Mouse (Mus musculus) hematopoietic stem cell, adult 5-6 weeks (primary cell): Measurements from ENCODE around the gene Banp. TPM values are rescaled to one million over a fixed set of nuclear protein-coding genes. Genes with fewer than 3 reads are reported as not detected.

Source experiments
- ATAC-seq, 2 experiments: fragments of 125-278 bp in 1 of 2; replicated peaks in 1 of 2; 2 replicates each; pipeline ENCODE4 v1.8.0; 2016 to 2017; ENCODE audit warnings: inconsistent platforms in 2 of 2, mild to moderate bottlenecking in 2 of 2, moderate number of reproducible peaks in 2 of 2, low read depth in 1 of 2, moderate TSS enrichment in 1 of 2; ENCODE audit not compliant: low FRiP score in 2 of 2, poor library complexity in 2 of 2, severe bottlenecking in 2 of 2, insufficient read depth in 1 of 2, low TSS enrichment in 1 of 2
- total RNA-seq: library from RNA; stranded (forward); fragments of 172-1452, 232-1000 nt; gene quantifications from 2 replicates; pipeline ENCODE4 v1.2.3, GENCODE M21; 2017

Banp gene
- total RNA-seq, 1 experiment from 2014 or later: 25.3 TPM

DNA sequence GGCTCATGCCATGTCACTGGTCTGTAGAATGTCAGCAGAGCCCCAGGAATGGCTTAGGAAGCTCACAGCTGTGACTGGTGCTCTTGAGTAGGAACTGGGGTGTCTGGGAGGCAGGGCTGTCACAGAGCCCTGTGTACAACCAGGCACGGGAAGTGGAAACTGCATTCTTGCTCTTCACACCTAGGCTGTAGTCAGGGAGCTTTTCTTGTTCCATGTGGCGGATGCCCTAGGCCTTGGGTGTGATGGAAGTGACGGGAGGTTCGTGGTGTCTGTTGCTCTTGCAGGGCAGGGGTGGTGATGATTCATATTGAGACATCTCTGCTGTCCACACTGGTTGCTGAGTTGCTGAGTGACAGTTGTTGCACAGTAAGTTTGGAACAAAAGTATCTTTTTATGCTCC, 45.6 kb downstream of the Banp start:
- ATAC-seq: peak in 1 of 2 experiments; percentile 31; a peak in 2 of 4 replicates

DNA sequence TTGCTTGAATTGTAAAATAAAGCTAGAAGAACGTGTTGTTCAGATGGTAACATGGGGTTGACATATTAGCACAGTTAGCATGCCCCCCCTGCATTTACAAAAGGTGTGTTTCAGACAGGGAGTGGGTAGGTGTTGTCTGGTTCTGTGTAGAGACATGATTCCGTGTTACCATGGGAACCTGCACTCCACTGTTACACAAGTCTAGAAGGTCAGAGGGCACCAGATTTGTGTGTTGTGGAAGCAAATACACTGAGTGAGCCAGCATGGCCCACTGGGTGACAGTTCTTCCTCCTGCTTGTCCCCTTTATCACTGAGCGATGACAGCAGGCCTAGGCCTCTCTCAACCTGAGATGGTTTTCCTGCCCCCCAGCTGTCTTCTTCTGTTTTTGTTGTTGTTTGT, 46.3 kb downstream of the Banp start:
- no peak for ATAC-seq

DNA sequence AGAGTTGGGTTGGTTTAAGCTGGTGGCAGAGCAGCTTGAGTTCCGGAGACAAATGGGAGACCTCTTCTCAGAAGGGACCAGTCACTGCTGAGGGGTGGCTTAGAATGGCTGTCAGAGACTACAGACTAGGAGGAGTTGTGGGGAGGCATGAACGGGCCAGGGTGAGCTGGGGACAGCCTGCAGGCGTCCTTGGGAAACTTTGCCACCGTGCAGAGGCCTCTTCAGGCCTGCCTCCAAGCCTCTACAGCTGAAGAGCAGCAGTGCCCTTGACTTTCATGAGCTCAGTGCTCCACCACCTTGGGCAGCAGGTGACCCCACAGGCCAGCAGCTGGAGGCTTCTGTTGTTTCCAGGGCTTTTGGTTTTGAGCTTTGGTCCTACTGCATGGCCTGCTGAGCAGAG, 49.1 kb downstream of the Banp start:
- no peak for ATAC-seq

DNA sequence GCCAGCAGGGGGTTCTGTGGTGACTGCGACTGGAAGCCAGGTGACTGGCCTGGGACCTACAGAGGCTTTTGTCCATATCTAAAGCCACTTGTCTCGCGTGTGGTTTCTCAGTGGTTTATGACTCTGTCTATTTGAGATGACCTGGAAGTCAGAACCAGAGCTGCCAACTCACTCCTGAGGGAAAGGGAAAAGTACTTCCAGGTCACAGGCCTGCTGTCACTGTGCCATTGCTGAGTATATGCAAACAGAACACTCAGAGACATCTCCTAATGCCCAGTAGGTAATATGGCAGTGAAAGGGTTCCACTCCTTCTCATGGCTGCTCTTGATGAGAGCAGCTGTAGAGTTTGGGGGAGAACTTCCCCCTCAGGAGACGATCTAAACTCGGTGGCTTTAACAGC, 49.7 kb downstream of the Banp start:
- ATAC-seq: no peak

DNA sequence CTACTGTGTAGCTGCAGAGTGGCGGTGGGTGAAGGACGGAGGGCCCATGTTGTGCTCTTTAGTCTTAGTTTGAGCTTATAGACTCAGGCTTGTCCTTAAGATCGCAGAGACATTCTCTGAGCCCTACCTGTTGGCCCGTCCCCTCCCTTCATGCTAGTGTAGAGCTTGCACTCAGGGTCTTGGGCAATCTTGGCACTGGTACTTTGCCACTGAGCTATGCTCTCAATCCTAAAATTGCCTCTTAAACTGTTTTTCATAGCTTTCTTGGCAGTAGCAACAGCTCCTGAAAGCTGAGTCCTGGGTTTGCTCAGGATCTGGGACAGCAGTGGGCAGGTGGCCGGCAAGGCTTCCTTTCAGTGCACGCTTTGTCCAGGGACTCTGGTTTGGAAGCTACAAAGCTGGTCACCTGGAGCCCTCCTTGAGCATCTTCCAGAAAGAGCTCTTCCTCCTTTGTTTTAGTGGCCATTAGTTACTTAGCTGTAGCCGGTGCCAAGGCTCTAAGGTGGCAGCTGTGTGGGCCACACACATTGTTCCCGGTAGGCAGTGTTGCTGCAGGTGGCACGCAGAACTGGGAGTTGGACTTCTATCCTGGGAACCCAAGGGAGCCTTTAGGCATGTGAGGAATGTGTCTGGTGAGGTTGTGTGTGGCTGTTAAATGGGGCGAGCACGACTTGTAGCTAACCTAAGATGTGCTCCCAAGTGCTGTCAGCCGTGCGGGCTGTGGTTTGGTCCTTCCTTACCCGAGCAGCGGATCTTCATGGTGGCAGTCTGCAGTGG, 52.0 kb downstream of the Banp start:
- no peak for ATAC-seq

DNA sequence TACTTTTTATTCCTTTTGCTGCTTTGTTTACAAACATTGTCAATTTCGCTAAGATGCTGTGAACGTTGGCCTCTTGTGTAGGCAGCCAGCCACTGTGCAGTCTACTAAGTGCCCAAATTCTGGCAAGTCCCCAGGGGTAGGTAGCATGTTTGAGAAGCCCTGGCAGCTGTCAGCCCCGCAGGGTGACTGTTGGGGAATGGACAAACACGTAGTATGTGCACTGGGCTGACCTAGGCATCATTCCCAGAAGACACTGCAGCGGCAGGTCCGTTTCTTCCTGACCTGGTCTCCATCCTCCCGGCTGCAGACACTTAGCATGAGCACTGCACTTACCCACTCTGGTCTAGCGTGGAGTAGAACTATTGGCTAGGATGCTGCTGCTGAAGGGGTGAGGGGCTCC, 54.1 kb downstream of the Banp start:
- ATAC-seq: no peak

DNA sequence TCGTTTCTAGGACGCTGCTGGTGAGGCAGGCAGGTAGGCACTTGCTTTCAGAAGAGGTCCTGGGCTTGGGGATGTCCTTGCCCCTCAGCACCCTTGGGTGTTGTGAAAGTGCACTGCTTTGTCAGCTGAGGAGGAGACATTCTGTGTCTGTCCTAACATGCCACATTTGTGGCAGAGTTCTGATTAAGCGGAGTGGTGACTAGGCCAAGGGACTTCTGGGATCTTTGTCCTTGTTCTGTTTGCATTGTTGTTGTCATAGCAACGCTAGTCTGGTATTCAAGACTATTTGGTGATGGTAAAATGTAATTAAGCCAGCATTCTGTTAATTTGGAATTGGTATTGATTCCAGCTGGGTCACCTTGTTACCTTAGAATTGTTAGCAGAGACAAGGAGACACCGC, 54.6 kb downstream of the Banp start:
- ATAC-seq: no peak

DNA sequence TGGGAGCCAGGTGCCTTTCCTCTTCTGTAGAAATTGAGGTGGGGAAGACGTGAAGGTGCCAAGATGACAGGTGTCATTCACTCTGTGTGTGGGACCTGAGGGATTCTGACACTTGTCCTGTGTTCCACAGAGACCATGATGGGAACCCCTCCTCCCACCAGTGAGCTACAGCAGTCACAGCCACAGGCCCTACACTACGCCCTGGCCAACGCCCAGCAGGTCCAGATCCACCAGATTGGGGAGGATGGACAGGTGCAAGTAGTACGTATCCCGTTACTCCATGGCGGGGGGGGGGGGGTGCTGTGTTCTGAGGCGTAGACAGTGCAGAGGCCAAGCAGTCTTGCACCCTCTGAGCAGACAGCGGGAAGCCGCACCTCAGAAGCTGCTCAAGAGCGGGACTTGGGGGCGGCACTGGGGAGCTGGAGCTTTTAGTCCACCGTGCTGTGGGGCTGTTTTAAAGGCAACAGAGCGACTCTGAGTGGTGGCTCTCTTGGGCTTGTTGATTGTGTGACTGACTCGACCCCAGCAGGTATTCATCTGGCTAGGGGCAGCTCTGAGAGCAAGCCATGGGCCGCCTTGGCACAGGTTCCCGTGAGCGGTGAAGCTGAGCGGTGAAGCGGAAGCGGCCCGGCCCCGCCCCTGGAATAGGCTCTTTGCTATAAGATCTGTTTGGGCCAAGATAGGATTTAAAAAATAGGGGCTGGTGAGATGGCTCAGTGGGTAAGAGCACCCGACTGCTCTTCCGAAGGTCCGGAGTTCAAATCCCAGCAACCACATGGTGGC, 56.1 kb downstream of the Banp start:
- ATAC-seq: no peak

DNA sequence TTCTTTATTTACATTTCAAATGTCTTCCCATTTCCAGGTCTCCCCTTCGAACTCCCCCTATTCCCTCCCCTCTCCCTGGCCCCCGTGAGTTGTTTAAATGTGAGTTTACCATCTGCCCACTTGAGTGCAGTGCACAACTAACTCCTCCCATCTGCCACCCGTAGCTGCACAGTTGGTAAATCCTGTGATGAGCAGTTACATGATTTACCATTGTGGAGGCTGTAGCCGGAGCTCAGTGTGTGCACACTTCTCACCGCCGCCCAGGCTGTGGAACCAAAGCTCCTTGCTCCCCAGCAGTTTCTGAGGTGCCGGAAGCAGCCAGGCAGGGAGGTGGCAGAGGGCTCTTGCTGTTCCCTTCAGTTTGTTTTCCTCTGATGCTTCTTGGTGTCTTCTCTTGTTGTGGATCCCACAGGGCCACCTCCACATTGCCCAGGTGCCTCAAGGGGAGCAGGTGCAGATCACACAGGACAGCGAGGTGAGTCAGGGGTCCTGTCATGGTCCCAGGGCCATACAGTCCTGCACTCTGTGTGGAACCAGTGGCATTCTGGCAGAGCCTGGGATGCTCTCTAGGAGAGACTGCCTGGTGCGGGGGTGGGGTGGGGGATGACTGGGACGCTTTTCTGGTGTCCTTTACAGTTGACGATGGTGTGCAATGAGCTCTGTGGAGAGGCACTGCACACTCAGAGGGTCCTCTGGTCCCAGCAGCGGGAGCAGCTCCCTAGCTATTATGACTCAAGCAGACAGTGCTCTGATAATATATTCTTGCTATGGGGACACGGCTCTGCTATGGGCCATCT, 57.3 kb downstream of the Banp start:
- ATAC-seq: no peak

DNA sequence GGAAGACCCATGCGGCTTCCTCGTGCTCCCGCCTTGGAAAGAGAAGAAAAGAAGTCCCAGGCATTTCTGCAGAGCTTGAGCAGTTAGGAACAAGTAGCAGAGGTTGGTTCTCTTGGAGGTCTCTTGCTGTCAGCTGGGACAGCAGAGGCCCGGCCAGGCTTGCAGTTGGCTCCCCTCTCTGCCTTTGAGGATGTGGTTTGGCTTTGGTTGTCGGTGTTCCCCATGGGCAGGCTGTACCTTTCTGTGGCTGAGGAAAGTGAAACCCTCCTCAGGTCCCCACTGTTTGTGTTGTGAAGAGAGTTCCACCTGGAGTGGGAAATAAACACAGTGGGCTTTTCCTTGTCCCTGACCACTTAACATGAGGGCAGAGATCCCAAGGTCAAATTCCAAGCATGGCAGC, 58.8 kb downstream of the Banp start:
- ATAC-seq: peak; percentile 87 to 89

DNA sequence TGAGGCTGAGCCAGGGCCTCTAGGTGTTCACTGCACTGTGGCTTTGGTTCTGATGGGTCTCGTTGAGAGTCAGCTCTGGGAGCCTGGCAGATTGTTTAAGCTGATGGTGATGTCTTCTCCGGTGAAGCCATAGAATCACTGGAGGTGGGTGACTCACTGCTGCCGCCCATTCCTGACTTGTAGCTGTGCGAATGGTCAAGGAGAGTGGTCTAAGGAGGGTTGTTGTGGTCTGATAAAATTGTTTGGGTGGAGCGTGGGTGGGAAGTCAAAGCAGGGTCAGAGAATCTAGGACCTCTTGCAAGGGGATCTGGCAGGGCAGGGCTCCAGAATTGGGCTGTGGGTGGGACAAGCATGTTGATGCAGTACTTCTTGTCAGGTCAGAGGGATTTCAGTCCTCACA, 61.1 kb downstream of the Banp start:
- no peak for ATAC-seq

DNA sequence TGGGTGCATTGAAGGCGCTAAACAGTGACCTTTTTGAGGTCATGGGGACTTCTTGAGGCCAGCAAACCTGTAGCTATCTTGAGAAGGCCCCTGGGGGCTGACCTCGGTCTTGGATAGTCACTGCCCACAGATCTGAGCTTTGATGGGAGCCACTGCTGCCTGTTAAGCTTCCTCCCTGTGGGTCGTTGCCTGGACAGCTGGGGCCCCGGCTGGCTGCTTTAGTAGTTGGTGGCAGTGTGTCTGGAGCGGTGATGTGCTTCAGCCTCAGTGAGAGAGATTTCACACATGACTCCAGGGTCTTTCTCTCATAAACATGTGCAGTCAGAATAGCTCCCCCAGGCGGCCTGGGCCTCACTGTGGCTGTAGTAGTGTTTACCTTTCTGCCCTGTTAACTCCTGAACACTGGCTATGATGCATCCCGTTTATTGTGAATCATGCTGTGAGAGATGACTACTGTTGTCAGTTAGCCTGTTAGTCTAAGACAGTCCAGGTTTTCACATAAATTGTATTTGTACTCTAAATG, 61.6 kb downstream of the Banp start:
- ATAC-seq: no peak

DNA sequence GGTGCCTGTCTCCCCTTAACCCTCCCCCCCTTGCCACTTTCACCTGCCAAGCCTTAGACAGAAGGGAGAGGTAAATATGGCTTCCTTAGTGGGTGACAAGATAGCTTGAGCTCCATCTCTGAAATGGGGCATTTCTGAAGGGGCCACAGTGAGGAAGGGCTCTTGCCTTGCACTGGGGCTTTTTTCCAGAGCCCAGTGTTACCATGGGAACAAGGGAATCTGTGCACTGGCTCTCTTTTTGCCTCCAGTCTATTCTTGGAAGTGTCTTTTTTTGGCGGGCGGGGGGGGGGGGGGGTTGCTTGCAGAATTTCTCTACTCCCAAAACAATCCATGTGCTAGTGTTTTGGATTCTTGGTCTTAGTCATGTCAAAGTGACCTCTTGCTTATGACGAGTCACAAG, 65.1 kb downstream of the Banp start:
- no peak for ATAC-seq

DNA sequence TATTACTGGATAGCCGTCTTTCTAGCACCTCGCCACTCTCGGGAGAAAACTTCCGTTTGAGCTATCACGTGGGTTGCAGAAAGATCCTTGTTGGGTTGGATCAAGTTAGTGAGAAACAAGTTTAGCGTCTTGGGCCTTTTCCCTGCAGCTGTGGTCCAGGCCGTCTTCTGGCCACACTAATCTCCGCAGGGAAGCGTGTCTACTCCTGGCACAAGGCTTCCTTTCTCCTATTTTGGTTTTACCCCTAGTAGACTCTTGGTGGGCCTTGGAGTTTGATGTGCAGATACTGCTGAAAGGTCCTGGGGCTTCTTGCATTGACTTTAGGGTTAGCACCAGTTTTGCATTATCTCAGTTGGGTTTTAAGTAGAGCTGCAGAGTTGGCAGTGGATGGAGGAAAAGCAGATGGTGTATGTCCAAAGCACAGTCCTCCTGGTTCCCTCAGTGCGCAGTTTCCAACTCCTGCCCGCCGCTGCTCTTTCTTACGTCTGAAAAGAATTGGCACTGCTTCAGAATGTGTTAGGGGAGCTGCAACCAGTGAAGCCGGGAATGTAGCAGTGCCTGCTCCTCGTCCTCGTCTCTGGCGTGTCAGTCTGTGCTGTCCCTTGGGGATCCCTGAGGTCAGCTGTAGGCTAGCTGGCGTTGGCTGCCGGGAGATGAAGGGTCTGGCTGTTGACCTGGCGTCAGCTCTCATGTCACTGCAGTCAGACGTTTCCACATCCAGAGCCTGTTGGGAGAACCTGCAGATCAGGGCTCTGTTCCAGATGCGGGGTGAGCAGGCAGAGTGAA, 68.7 kb downstream of the Banp start:
- ATAC-seq: no peak

DNA sequence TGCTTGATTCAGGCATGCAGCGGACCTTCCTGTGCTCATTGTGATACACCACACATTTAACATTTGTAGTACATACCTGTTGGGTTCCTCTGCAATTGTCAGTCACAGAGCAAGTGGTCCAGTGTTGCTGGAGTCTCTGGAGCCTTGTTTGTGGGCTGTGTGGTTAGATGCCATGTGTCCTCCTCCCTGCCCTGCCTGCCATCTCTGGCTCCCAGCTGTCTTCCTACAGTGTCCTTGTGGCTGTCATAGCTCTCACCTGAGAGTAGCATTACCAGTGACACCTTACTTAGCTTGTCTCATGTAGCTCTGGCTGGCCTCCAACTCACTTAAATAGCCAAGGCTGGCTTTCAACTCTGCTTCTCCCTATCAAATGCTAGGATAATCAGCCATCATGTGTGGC, 69.6 kb downstream of the Banp start:
- no peak for ATAC-seq

DNA sequence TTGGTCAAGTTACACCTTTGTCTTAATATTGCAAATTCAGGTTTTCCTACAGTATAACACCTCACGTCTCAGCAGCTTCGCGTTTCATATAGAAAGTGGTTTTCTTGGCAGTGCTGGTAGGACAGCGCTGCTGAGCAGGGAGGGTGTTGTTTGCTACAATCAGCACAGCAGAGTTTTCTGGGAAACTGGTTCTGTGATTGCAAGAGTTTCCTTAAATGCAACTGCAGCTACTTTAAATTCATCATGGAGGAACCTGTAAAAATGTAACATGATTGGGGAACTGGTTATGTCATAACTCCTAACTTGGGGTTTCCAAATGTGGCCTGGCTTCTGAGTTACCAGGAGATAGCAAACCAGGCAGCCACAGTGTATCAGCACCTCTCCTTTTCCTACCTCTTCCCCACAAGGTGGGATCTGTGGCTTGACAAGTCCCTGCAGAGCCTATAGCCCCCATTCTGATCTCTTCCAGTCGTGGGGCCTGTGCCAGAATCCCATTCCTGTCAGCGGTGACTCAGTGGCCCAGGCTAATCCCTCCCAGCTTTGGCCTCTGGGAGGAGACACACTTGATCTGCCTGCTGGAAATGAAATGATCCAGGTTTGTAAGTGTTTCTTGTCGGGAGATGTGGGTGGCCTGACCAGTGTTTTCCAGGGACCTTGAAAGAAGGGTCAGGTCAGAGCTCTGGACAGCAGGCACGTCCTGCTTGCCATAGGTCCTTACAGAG, 70.7 kb downstream of the Banp start:
- no peak for ATAC-seq

DNA sequence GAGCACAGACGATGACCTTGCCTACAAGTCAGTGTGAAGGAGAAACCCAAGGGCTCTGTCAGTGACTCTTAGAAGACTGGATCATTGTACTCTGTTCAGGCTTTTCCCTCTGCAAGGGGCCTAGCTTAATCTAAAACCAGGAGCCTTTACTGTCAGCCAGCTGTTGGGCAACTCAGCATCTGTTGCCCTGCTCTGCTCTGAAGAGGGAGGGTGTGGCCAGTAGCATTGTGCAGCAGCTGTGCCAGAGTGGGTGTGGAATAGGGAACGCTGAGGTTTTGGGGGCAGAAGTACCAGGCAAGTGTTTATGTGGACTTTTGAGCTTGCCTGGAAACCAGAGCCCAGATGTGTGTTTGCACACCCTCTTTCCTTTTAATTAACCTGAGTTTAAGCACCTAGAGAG, 72.2 kb downstream of the Banp start:
- peak; percentile 44 to 54 for ATAC-seq
